Mouse (Mus musculus) lung, embryonic 14.5 days (tissue): Measurements from ENCODE around the gene Dhh. TPM values are rescaled to one million over a fixed set of nuclear protein-coding genes. Genes with fewer than 3 reads are reported as not detected.

ENCODE experiments used
- ATAC-seq: fragments of 200-750 bp; cut with Nextera tagmentation; 2 replicates; pipeline ENCODE4 v1.8.0; 2017; ENCODE audit warnings: mild to moderate bottlenecking, moderate TSS enrichment, moderate library complexity; ENCODE audit not compliant: insufficient read depth
- DNase-seq: peaks from one replicate; pipeline ENCODE4 v3.0.0-alpha.2; 2015
- H3K27ac ChIP-seq: fragments of 300-500 bp; sonication (generic); 2 replicates; pipeline ENCODE4 v1.5.1; 2014; ENCODE audit warnings: low read depth, mild to moderate bottlenecking, moderate library complexity
- H3K27me3 ChIP-seq: fragments of 300-500 bp; sonication (generic); 2 replicates; pipeline ENCODE4 v1.6.1; 2014; ENCODE audit warnings: low read length, control low read depth; ENCODE audit not compliant: insufficient read depth
- H3K36me3 ChIP-seq: fragments of 300-500 bp; sonication (generic); 2 replicates; pipeline ENCODE4 v1.6.1; 2014; ENCODE audit warnings: control low read depth; ENCODE audit not compliant: insufficient read depth
- H3K4me1 ChIP-seq: fragments of 300-500 bp; sonication (generic); 2 replicates; pipeline ENCODE4 v1.6.1; 2014; ENCODE audit warnings: antibody characterized with exemption, control low read depth; ENCODE audit not compliant: insufficient read depth
- H3K4me2 ChIP-seq: fragments of 300-500 bp; sonication (generic); 2 replicates; pipeline ENCODE4 v1.6.1; 2014; ENCODE audit warnings: mild to moderate bottlenecking
- H3K4me3 ChIP-seq: fragments of 300-500 bp; sonication (generic); 2 replicates; pipeline ENCODE4 v1.5.1; 2014; ENCODE audit warnings: low read depth, low read length
- H3K9ac ChIP-seq: fragments of 300-500 bp; sonication (generic); 2 replicates; pipeline ENCODE4 v1.6.1; 2014
- H3K9me3 ChIP-seq: fragments of 300-500 bp; sonication (generic); 2 replicates; pipeline ENCODE4 v1.6.1; 2016; ENCODE audit warnings: low read depth, low read length, control low read depth
- CTCF ChIP-seq: IDR thresholded peaks from 2 replicates; pipeline ENCODE4 v1.5.1; 2016; ENCODE audit warnings: antibody characterized with exemption, low read depth
- WGBS: fragments of 180-500 bp; shearing (Covaris S2); extraction: QIAGEN DNeasy Blood & Tissue Kit; methylation state at CpG from one replicate; pipeline ENCODE4 v1.1.7; 2014; 5-methylcytosine and 5-hydroxymethylcytosine counted together
- polyA plus RNA-seq: library from polyadenylated mRNA; unstranded; fragments of >200 nt; fragmentation: Nextera tagmentation; extraction: Ambion mirVana; gene quantifications from 2 replicates; pipeline ENCODE4 v1.2.1, GENCODE M21; 2014

Dhh gene
- polyA plus RNA-seq, 1 experiment from 2014 or later = 1.0 TPM

GRCm38 (mm10) chr15:98859319-98860043 is 38.9 kb downstream of the Dhh start:
- no peaks in the 10 kb centered on the region for H3K4me1 ChIP-seq
- no peak for DNase-seq
- TF ChIP-seq CTCF = no peak
- no peak for ATAC-seq
- no peak overlapping the region for H3K4me3 ChIP-seq
- H3K9ac ChIP-seq = no peak overlapping the region
- no peak overlapping the region for H3K27ac ChIP-seq
- no peaks in the 10 kb centered on the region for H3K9me3 ChIP-seq
- WGBS = 74% methylated on average over 9 of the region's 9 CpGs
- no peaks in the 10 kb centered on the region for H3K27me3 ChIP-seq
- H3K36me3 ChIP-seq = peaks cover 100% of the 10 kb centered on the region
- H3K4me2 ChIP-seq = no peak overlapping the region

- no peak for DNase-seq
- no peak for ATAC-seq
These were observed 44.1 kb downstream of the Dhh start for GRCm38 (mm10) chr15:98854214-98854613.

GRCm38 (mm10) chr15:98853161-98853937 is 45.0 kb downstream of the Dhh start:
- Histone ChIP-seq H3K4me2 (no peak overlapping the region), H3K27ac (no peak overlapping the region), H3K4me3 (no peak overlapping the region), H3K4me1 (no peaks in the 10 kb centered on the region), H3K36me3 (peaks cover 100% of the 10 kb centered on the region), H3K9me3 (no peaks in the 10 kb centered on the region), H3K27me3 (no peaks in the 10 kb centered on the region), H3K9ac (no peak overlapping the region)
- DNase-seq = no peak
- 90% methylated on average over 28 of the region's 28 CpGs for WGBS
- no peak for ATAC-seq
- TF ChIP-seq CTCF = no peak

More at GRCm38 (mm10) chr15:98854214-98854613, 44.1 kb downstream of the Dhh start:
- no peak overlapping the region for H3K27ac ChIP-seq
- H3K4me3 ChIP-seq = no peak overlapping the region
- no peak for TF ChIP-seq CTCF
- peaks cover 100% of the 10 kb centered on the region for H3K36me3 ChIP-seq
- no peak overlapping the region for H3K4me2 ChIP-seq
- no peaks in the 10 kb centered on the region for H3K4me1 ChIP-seq
- no peaks in the 10 kb centered on the region for H3K27me3 ChIP-seq
- no peak overlapping the region for H3K9ac ChIP-seq
- no peaks in the 10 kb centered on the region for H3K9me3 ChIP-seq
- WGBS = 91% methylated on average over 16 of the region's 16 CpGs

- DNase-seq (no peak), ATAC-seq (no peak)
- H3K9me3 ChIP-seq = no peaks in the 10 kb centered on the region
- 86% methylated on average over 9 of the region's 9 CpGs for WGBS
- H3K4me1 ChIP-seq = no peaks in the 10 kb centered on the region
- H3K27ac ChIP-seq = no peak overlapping the region
- no peak overlapping the region for H3K4me3 ChIP-seq
- H3K36me3 ChIP-seq = peaks cover 100% of the 10 kb centered on the region
- no peak overlapping the region for H3K4me2 ChIP-seq
- H3K27me3 ChIP-seq = no peaks in the 10 kb centered on the region
- TF ChIP-seq CTCF = no peak
- no peak overlapping the region for H3K9ac ChIP-seq
These were observed 45.6 kb downstream of the Dhh start for GRCm38 (mm10) chr15:98852733-98853132.

GRCm38 (mm10) chr15:98852071-98852470 is 46.3 kb downstream of the Dhh start:
- Histone ChIP-seq H3K9me3 (no peaks in the 10 kb centered on the region), H3K9ac (no peak overlapping the region), H3K4me3 (no peak overlapping the region), H3K4me2 (no peak overlapping the region), H3K27ac (no peak overlapping the region), H3K4me1 (no peaks in the 10 kb centered on the region), H3K27me3 (no peaks in the 10 kb centered on the region), H3K36me3 (peaks cover 100% of the 10 kb centered on the region)
- 91% methylated on average over 9 of the region's 9 CpGs for WGBS
- no peak for TF ChIP-seq CTCF
- DNase-seq (no peak), ATAC-seq (no peak)

- DNase-seq (no peak), ATAC-seq (no peak)
- Histone ChIP-seq H3K4me3 (no peak overlapping the region), H3K27ac (no peak overlapping the region), H3K4me2 (no peak overlapping the region), H3K9ac (no peak overlapping the region), H3K36me3 (peaks cover 100% of the 10 kb centered on the region), H3K9me3 (no peaks in the 10 kb centered on the region), H3K4me1 (no peaks in the 10 kb centered on the region), H3K27me3 (no peaks in the 10 kb centered on the region)
- WGBS = 87% methylated on average over 21 of the region's 21 CpGs
- no peak for TF ChIP-seq CTCF
These were observed 47.0 kb downstream of the Dhh start for GRCm38 (mm10) chr15:98851229-98851818.

- Histone ChIP-seq H3K27me3 (no peaks in the 10 kb centered on the region), H3K9ac (no peak overlapping the region), H3K36me3 (peaks cover 100% of the 10 kb centered on the region), H3K27ac (no peak overlapping the region), H3K9me3 (no peaks in the 10 kb centered on the region), H3K4me3 (no peak overlapping the region), H3K4me1 (no peaks in the 10 kb centered on the region), H3K4me2 (no peak overlapping the region)
- TF ChIP-seq CTCF = no peak
- WGBS = 91% methylated on average over 14 of the region's 14 CpGs
- DNase-seq = no peak
- no peak for ATAC-seq
These were observed 47.7 kb downstream of the Dhh start for GRCm38 (mm10) chr15:98850668-98851067.
